Mouse (Mus musculus) kidney, embryonic 14.5 days (tissue): ENCODE data around the gene Cdyl. TPM values are rescaled to one million over a fixed set of nuclear protein-coding genes. Genes with fewer than 3 reads are reported as not detected.

Source experiments
- ATAC-seq: fragments of 200-750 bp; cut with Nextera tagmentation; 2 replicates; pipeline ENCODE4 v1.8.0; 2017; ENCODE audit warnings: moderate number of reproducible peaks, mild to moderate bottlenecking, moderate TSS enrichment, moderate library complexity; ENCODE audit not compliant: low FRiP score, low TSS enrichment
- H3K27ac ChIP-seq: fragments of 300-500 bp; sonication (generic); 2 replicates; pipeline ENCODE4 v1.5.1; 2014; ENCODE audit warnings: low read depth, mild to moderate bottlenecking, low read length, moderate library complexity, mixed read lengths
- H3K27me3 ChIP-seq: fragments of 300-500 bp; sonication (generic); 2 replicates; pipeline ENCODE4 v1.6.1; 2014; ENCODE audit warnings: mild to moderate bottlenecking, low read length; ENCODE audit not compliant: control insufficient read depth, insufficient read depth
- H3K36me3 ChIP-seq: fragments of 300-500 bp; sonication (generic); 2 replicates; pipeline ENCODE4 v1.6.1; 2014; ENCODE audit warnings: low read length, mixed read lengths; ENCODE audit not compliant: control insufficient read depth, insufficient read depth
- H3K4me1 ChIP-seq: fragments of 300-500 bp; sonication (generic); 2 replicates; pipeline ENCODE4 v1.6.1; 2014; ENCODE audit warnings: low read length, mixed read lengths; ENCODE audit not compliant: control insufficient read depth, insufficient read depth
- H3K4me2 ChIP-seq: fragments of 300-500 bp; sonication (generic); replicated peaks from 2 replicates; pipeline ENCODE4 v1.6.1; 2014; ENCODE audit warnings: low read depth, mild to moderate bottlenecking, low read length
- H3K4me3 ChIP-seq: fragments of 300-500 bp; sonication (generic); 2 replicates; pipeline ENCODE4 v1.5.1; 2014; ENCODE audit warnings: mild to moderate bottlenecking, low read length
- H3K9ac ChIP-seq: fragments of 300-500 bp; sonication (generic); 2 replicates; pipeline ENCODE4 v1.6.1; 2014; ENCODE audit warnings: low read depth, mild to moderate bottlenecking, low read length, moderate library complexity
- H3K9me3 ChIP-seq: fragments of 300-500 bp; sonication (generic); 2 replicates; pipeline ENCODE4 v1.6.1; 2016; ENCODE audit warnings: low read length; ENCODE audit not compliant: control insufficient read depth
- WGBS: fragments of 180-500 bp; shearing (Covaris S2); extraction: QIAGEN DNeasy Blood & Tissue Kit; methylation state at CpG from one replicate; pipeline ENCODE4 v1.1.7; 2014; 5-methylcytosine and 5-hydroxymethylcytosine counted together
- polyA plus RNA-seq: library from polyadenylated mRNA; unstranded; fragments of >200 nt; fragmentation: Nextera tagmentation; extraction: Ambion mirVana; gene quantifications from 2 replicates; pipeline ENCODE4 v1.2.1, GENCODE M21; 2014

Gene Cdyl
- polyA plus RNA-seq, 1 experiment from 2014 or later: 18.4 TPM

DNA sequence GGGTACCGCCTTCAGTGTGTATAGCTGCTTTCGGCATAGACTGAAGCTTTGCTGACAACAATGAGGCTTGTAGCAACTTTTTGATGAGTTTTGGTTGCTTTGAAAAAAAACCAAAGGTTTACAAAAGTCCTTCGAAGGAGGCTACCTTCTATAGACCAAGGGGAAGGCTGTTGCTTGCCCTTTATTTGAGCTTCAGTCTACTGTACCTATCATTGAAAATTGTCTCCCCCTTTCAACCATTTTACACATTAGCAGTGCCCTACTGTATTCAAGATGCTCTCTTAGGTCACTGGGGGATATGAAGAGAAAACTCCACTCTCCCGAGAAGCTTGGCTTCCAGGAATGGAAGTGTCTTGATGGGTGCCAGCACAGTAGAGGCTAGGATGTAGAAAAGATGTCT lies 83.1 kb downstream of the Cdyl start:
- H3K4me1 ChIP-seq: peaks cover 9% of the 10 kb centered on the region
- no peaks in the 10 kb centered on the region for H3K36me3 ChIP-seq
- H3K4me3 ChIP-seq: peak overlapping the region; percentile 94
- peaks cover 23% of the 10 kb centered on the region for H3K27me3 ChIP-seq
- no peak overlapping the region for H3K27ac ChIP-seq
- peaks cover 13% of the 10 kb centered on the region for H3K9me3 ChIP-seq
- WGBS: 41% methylated on average over 4 of the region's 4 CpGs
- peak overlapping the region; percentile 92; the same call in 1 of the 2 replicates for H3K9ac ChIP-seq
- ATAC-seq: no peak
- peak overlapping the region; percentile 64 for H3K4me2 ChIP-seq

- peaks cover 23% of the 10 kb centered on the region for H3K27me3 ChIP-seq
- peak overlapping the region; percentile 94 for H3K4me3 ChIP-seq
- H3K9me3 ChIP-seq: peaks cover 13% of the 10 kb centered on the region
- H3K4me2 ChIP-seq: peak overlapping the region; percentile 64
- H3K9ac ChIP-seq: no peak overlapping the region
- H3K36me3 ChIP-seq: no peaks in the 10 kb centered on the region
- peaks cover 9% of the 10 kb centered on the region for H3K4me1 ChIP-seq
- ATAC-seq: no peak
- H3K27ac ChIP-seq: no peak overlapping the region
- WGBS: 67% methylated on average over 1 of the region's 1 CpGs
These were observed 83.6 kb downstream of the Cdyl start for GRCm38 (mm10) chr13:35743196-35743595.

DNA sequence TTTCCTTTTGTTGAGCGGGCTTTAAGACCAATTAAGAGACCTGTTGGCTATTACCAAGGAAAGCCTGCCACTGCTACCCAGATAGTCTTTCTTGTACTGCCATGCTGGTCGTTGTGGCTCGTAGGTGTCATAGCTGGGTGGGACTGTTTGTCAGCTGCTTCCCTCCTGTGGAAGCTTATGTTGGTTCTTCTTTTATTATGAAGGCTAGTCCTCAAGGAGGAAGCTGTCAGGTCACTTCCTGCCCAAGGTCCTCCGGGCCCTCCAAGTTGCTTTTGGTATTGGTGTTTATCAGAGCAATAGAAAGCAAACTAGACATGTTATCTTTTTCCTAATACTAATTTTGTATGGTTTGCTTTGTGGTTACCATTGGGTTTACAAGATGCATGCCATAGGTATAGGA lies 89.6 kb downstream of the Cdyl start:
- Histone ChIP-seq H3K36me3 (no peaks in the 10 kb centered on the region), H3K4me2 (no peak overlapping the region), H3K27ac (no peak overlapping the region), H3K27me3 (no peaks in the 10 kb centered on the region), H3K9me3 (peaks cover 13% of the 10 kb centered on the region), H3K4me3 (no peak overlapping the region), H3K9ac (no peak overlapping the region), H3K4me1 (peaks cover under 1% of the 10 kb centered on the region; the same call in 1 of the 2 replicates)
- WGBS: 78% methylated on average over 4 of the region's 4 CpGs
- no peak for ATAC-seq

GRCm38 (mm10) chr13:35749680-35750079 lies 90.0 kb downstream of the Cdyl start:
- H3K27ac ChIP-seq: no peak overlapping the region
- no peak overlapping the region for H3K9ac ChIP-seq
- no peak overlapping the region for H3K4me2 ChIP-seq
- H3K27me3 ChIP-seq: no peaks in the 10 kb centered on the region
- H3K36me3 ChIP-seq: no peaks in the 10 kb centered on the region
- no peak for ATAC-seq
- WGBS: 84% methylated on average over 5 of the region's 5 CpGs
- no peak overlapping the region for H3K4me3 ChIP-seq
- H3K9me3 ChIP-seq: peaks cover 13% of the 10 kb centered on the region
- H3K4me1 ChIP-seq: peaks cover 4% of the 10 kb centered on the region; the same call in 1 of the 2 replicates

DNA sequence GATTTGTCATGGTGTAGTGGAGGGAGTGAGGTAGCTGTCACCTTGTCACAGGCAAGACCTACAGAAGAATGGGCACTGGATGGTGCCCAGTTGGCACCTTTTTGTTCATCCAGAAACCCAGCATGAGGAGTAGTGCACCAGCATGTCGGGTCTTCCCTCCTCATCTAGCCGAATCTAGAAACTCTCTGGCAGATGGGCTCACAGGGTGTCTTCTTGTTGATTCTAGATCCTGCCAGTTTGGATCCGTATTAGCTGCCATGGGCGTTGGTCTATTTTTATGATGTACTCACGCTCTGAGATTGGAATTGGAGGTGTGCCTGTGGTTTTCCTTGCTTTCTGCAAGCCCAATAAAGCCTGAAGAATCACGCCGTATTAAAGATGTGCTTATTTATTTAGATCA lies 92.4 kb downstream of the Cdyl start:
- Histone ChIP-seq H3K9me3 (0 out of 2 replicates have a peak, but pooled peaks cover 7% of the 10 kb centered on the region), H3K4me1 (peaks cover 13% of the 10 kb centered on the region; the same call in 1 of the 2 replicates), H3K27me3 (no peaks in the 10 kb centered on the region), H3K36me3 (no peaks in the 10 kb centered on the region), H3K4me2 (no peak overlapping the region), H3K27ac (no peak overlapping the region), H3K9ac (no peak overlapping the region), H3K4me3 (no peak overlapping the region)
- no peak for ATAC-seq
- WGBS: 90% methylated on average over 7 of the region's 7 CpGs

DNA sequence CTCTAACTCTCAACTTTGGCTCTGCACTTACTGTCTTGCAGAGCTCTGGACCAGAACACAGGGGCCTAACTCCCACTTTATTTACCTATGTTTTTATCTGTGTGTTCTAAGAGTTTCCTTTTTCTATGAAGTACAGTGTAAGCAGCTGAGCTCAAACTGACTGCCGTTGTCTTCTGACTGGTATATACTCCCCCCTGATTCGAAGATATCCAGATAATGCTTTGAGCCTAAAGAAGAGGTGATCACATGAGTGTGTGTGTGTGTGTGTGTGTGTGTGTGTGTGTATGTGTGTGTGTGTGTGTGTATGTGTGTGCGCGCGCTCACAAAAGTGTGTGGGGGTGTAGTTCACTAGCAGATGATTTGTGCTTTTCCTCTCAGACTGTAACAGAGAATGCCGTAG lies 95.4 kb downstream of the Cdyl start:
- H3K4me2 ChIP-seq: no peak overlapping the region
- ATAC-seq: no peak
- H3K27me3 ChIP-seq: no peaks in the 10 kb centered on the region
- H3K27ac ChIP-seq: 0 out of 2 replicates have a peak overlapping the region, but pooled peaks have one; percentile 17
- no peaks in the 10 kb centered on the region for H3K9me3 ChIP-seq
- no peak overlapping the region for H3K4me3 ChIP-seq
- WGBS: 57% methylated on average over 6 of the region's 6 CpGs
- peaks cover 13% of the 10 kb centered on the region; the same call in 1 of the 2 replicates for H3K4me1 ChIP-seq
- H3K36me3 ChIP-seq: no peaks in the 10 kb centered on the region
- H3K9ac ChIP-seq: no peak overlapping the region

DNA sequence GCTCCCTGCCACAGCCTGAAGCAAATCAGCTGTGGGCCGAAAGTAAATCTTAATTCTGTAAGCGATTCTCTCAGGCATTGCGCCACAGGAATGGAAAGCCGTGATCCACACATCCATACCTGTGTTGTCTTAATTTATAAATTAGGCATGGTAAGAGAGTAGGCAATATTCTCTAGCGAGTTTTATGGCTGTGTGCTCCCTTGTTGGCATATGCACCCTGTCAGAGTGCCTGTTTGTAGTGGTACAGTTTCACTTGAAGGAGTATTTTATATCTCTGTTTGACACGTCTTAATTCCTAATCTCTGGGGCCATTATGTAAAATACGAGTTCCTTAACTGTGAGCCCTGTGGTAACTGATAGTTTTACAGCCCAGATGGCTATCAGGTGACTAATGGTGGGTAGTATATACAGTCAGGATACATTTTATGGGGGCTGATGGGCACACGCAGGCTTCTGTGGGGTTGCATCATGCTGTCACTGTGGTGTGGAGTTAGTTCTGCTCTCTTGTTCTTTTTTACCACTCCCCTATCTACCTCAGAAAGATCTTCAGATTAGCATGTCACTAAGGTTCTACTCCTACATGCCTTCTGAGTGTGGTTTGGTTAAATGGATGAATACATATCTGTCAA lies 96.1 kb downstream of the Cdyl start:
- ATAC-seq: peak; percentile 89; the same call in 1 of the 2 replicates
- WGBS: 23% methylated on average over 8 of the region's 8 CpGs
- no peak overlapping the region for H3K4me3 ChIP-seq
- 0 out of 2 replicates have a peak overlapping the region, but pooled peaks have one; percentile 17 for H3K27ac ChIP-seq
- no peaks in the 10 kb centered on the region for H3K9me3 ChIP-seq
- no peaks in the 10 kb centered on the region for H3K36me3 ChIP-seq
- no peak overlapping the region for H3K9ac ChIP-seq
- no peaks in the 10 kb centered on the region for H3K27me3 ChIP-seq
- peaks cover 13% of the 10 kb centered on the region; the same call in 1 of the 2 replicates for H3K4me1 ChIP-seq
- H3K4me2 ChIP-seq: no peak overlapping the region

- Histone ChIP-seq H3K27ac (no peak overlapping the region), H3K9me3 (no peaks in the 10 kb centered on the region), H3K4me2 (no peak overlapping the region), H3K36me3 (no peaks in the 10 kb centered on the region), H3K27me3 (no peaks in the 10 kb centered on the region), H3K9ac (no peak overlapping the region), H3K4me3 (no peak overlapping the region), H3K4me1 (peaks cover 13% of the 10 kb centered on the region; the same call in 1 of the 2 replicates)
- no peak for ATAC-seq
- 78% methylated on average over 21 of the region's 21 CpGs for WGBS
These were observed 97.0 kb downstream of the Cdyl start for GRCm38 (mm10) chr13:35756393-35757338.

DNA sequence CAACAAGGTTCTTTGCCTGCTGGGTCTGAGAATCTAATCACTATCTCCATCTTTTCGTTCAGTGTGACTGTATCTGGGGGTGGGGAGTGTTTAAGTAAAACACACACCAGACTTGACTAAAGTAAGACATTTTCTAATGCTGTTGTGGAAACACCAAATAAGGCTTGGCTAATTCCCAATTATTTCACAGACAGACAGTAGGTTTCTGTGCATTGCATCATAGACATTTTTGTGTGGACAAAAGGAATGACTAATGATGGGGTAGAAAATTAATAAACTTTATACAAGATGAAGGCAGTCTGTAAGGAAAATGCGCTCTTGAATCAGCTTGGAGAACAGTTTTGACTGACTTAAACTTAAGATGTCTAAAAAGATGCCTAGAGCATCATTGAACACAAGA lies 100.7 kb downstream of the Cdyl start:
- Histone ChIP-seq H3K4me3 (no peak overlapping the region), H3K9me3 (no peaks in the 10 kb centered on the region), H3K27me3 (no peaks in the 10 kb centered on the region), H3K27ac (no peak overlapping the region), H3K9ac (no peak overlapping the region), H3K36me3 (no peaks in the 10 kb centered on the region), H3K4me2 (no peak overlapping the region), H3K4me1 (peaks cover 7% of the 10 kb centered on the region; the same call in 1 of the 2 replicates)
- 89% methylated on average over 2 of the region's 2 CpGs for WGBS
- no peak for ATAC-seq
